Mouse (Mus musculus): Measurements from ENCODE around the gene Mien1.

The Mien1 gene

DNA sequence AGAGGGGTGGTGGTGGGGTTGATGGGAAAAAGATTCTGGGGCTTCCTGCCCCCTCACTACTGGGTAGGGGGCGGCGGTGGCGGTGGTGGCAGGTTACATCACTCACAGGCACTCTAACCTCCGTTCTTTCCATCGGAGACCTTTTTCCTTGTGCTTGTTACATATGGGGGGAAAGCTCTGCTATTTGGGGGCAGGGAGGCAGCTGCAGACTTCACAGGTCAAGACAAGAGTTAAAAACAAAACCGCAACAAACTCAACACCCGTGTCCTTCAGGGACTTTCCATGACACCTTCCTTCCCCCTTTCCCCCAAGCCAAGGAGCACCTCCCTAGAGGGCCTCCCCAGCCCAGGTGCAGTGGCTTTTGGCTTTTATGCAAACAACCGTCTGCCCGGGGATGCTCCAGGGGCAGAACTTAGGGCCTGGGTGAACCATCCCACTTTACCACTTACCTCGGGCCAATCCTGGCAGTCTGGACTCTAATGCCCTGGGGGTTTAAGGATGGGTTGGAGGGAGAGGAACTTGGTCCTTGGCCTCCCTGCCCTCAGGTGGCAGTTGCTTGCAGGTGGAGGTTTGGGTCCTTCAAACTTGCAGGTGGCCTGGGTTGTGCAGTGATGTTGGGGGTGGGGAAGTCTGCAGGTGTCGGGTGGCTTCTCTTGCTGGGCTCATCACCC, 20.4 kb upstream of the Mien1 start:
- no peak for DNase-seq

- no peak for DNase-seq
Observed at GRCm38 (mm10) chr11:98458121-98458990, 19.6 kb upstream of the Mien1 start.

- DNase-seq, result peak; percentile 62
Observed at GRCm38 (mm10) chr11:98457367-98458120, 18.8 kb upstream of the Mien1 start.

- DNase-seq, result no peak
Observed at GRCm38 (mm10) chr11:98456945-98457344, 18.2 kb upstream of the Mien1 start.

GRCm38 (mm10) chr11:98456545-98456944, 17.8 kb upstream of the Mien1 start:
- DNase-seq, result no peak

DNA sequence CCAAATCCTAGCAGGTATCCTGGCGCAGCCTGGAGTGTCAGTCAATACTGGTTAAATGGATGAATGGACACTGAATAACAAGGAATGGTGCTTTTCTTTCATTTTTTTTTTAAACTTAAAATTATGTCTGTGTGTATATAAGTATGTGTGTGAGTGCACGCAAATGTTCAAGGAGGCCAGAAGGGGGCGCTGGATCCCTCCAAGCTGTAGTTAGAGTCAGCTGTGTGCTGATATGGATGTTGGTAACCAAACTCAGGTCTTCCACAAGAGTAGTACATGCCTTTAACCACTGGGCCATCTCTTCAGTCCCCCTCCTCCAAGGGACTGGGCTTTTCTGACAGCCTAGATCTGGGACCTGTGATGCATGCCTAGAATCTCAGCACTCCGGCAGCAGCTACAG, 16.7 kb upstream of the Mien1 start:
- no peak for DNase-seq

- no peak for DNase-seq
Observed at GRCm38 (mm10) chr11:98449921-98450771, 11.4 kb upstream of the Mien1 start.

DNA sequence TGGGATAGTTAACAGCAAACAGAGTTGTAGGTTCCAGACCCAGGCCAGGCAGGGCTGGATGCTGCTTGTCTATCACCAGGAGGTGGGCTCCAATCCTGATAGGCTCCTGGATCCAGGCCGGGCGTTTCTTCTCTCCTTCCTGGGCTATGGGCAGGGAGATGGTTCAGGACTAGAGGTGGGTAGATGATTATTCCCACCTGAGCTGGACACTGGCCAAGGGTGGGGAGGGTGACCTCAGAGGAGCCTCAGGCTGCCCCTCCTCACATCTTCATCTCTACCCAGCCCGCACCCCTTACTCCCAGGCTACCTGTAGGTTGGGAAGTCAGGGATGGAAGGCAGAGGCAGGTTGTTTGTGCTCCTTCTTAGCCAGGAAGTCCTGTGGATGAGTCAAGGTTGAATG, 10.6 kb upstream of the Mien1 start:
- no peak for DNase-seq

DNA sequence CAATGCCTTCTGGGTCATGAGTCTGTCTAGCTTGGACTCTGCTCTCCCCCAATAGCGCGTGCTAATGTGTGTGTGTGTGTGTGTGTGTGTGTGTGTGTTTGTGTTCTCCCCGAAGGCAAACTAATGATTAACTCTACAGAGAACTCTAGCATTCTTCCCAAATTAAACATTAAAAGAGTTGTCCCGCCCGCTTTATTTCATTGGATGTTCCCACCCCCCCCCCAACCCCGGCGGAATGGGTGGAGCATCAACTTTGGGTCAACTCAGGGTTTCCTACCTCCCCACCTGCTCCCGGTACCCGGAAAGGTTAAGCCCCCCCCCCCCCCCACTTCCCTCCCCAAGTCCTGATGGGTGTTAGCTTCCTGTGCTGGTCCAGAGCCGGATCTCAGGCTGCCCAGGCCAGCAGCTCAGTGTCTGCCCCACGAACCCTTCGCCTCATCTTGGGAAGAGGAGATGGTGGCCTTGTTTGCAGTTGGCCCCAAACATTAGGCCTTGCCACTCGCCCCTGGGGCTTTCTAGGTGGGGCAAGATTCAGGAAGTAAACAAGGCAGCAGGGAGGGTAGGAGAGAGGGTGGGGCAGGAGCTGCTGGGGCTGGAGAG, 9.5 kb upstream of the Mien1 start:
- no peak for DNase-seq

DNA sequence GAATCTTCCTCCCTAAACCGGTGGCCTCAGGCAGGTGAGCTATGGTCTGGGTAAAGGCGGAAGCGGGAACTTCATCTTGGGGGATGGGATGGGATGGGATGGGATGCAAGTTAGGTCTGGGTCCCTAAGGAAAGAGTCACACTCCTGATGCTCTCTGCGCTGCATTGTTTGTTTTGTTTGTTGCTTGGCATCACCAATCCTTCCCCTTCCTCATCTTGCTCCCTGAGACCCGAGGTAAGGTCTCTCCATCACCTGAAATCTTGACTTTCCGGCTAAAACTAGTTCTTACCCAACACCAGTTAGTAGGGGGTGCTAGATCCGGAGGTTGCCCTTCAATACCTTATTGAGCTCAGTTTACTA, 8.7 kb upstream of the Mien1 start:
- DNase-seq, result no peak

GRCm38 (mm10) chr11:98446562-98447474, 8.0 kb upstream of the Mien1 start:
- no peak for DNase-seq

DNA sequence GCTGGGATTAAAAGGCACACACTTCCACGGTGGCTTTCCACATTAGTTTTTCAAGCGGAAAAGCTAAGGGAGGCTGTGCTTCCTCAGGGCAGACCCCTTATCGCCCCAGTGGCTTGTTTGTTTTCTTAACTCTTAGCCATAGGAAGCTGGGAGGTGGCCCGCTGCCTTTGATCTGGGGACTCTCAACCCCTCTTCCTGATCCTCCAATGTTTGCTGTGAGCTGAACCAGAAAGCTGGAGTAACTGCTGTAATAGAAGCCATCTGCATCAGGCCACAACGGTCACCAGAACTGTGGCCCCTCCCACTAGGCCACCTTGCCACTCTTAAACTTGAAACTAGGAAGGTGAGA, 7.4 kb upstream of the Mien1 start, which contains the start of gene Grb7:
TSS of gene Grb7 (plus strand) at position 182 of the 349 bp plus-strand sequence.
- no peak for DNase-seq

GRCm38 (mm10) chr11:98445679-98446078, 6.9 kb upstream of the Mien1 start:
- DNase-seq, result no peak

DNA sequence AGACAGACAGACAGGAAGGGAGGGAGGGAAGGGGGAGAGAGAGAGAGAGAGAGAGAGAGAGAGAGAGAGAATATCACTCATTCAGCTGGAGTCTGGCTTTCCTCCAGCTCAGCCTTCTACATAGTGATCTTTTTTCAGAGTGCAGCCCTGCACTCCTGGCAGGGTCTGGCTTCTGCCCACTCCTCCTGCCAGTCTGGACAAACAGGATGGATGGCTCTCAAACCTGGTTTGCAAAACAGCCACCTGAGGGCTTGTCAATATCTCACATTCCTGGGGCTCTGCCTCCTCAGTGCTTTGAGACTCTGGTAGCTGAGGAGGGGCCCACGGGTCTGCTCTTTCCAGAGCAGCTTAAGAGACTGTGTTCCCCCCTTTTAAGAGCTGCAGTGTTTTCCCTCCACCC, 6.4 kb upstream of the Mien1 start:
- DNase-seq, result no peak

- no peak for DNase-seq
Observed at GRCm38 (mm10) chr11:98443688-98444087, 4.9 kb upstream of the Mien1 start.

- no peak for DNase-seq
Observed at GRCm38 (mm10) chr11:98437441-98437840, 1.4 kb downstream of the Mien1 start.

- DNase-seq, result no peak
Observed at GRCm38 (mm10) chr11:98435723-98436122, 3.1 kb downstream of the Mien1 start.

GRCm38 (mm10) chr11:98431743-98432502, 6.9 kb downstream of the Mien1 start:
- DNase-seq, result no peak

DNA sequence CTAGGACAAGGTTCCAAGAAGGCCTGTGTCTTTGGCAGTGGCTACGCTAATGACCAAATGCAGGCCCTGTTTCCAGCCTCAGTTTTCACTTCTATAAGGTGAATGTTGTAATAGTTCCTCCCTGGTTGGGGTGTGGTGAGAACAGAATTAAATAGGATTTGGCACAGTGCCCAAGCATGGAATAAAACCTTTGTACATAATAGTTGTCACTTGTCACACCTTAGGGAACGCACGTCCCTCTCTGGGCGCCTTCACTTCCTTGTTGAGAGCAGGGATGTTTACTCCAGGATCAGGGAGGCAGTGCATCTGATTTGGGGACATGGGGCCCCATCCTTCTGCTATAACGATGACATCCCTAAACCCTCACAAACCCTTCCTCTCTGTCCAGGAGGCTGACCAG, 10.4 kb downstream of the Mien1 start:
- no peak for DNase-seq

DNA sequence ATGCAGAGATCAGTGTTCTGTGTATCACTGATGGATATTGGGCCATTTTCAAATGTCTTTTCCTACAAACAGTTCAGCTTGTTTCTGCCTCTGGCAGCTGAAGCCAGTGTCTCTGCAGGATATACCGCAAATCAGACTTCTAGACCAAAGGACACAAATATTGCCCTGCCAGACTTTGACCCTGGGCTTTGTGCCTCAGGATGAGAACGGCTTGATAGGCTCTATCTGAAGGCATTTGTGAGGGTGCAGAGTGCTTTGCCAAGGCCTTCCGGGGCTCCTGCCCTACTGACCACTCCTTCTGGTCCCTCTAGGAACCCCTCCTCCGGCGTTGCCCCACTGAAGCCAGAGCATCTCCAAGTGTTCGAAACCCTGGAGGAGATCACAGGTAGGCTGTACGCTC, 12.2 kb downstream of the Mien1 start:
- DNase-seq, result no peak
